In genomic region chr8:88664947-88665346, GRCm38 (mm10) we compare ENCODE assay signal across 14 mouse cellular contexts. TPM values are rescaled to one million over a fixed set of nuclear protein-coding genes. Genes with fewer than 3 reads are reported as not detected.
A peak's percentile ranks its signal among the peaks of the same experiment; 100 is the strongest.
DNase-seq lines count a peak whose midpoint lies in the region; ATAC-seq lines count a peak whose summit lies in the region.
"Had no signal": no experiment of that assay in that cellular context is flagged by ENCODE, and none has a peak within 500 bp of the region (broad histone marks: within the 10 kb centered on the region; RNA-seq: fewer than 3 reads in every experiment).

No protein-coding gene starts in this region.

- DNase-seq in kidney, adult 18-20 months: peak; percentile 62
- DNase-seq in R1 (ENCODE audit: low read depth, low spot score): peak; percentile 9
- DNase-seq in cerebellum, adult 11-12 months: peak; percentile 73
- peak; percentile 51 to 62 for DNase-seq in kidney, adult 8-10 months
- no peak for DNase-seq in thymus, postnatal 14 days
- no peak for DNase-seq in ovary, adult 18-20 months (ENCODE audit: low spot score)
- DNase-seq: adrenal gland, adult 2 months; heart, adult 18-20 months; heart, postnatal 10 days; layer of hippocampus, adult 9-11 months had no signal

- ATAC-seq in kidney, embryonic 16.5 days (ENCODE audit: low FRiP score, low TSS enrichment): no peak
- no peak for ATAC-seq in frontal cortex, adult (ENCODE audit: low TSS enrichment)
- ATAC-seq: inflammation-experienced regulatory T-cells, adult 6 months had no signal

- no peaks in the 10 kb centered on the region for H3K36me3 ChIP-seq in kidney, embryonic 16.5 days (ENCODE audit: insufficient read depth, low read length)

- H3K4me2 ChIP-seq in kidney, embryonic 16.5 days (replicated peaks; ENCODE audit: low read depth, low read length): no peak overlapping the region

- peaks cover 19% of the 10 kb centered on the region for H3K4me1 ChIP-seq in kidney, embryonic 16.5 days (ENCODE audit: insufficient read depth, low read length)

- no peak overlapping the region for H3K27ac ChIP-seq in kidney, embryonic 16.5 days (ENCODE audit: low read length)

- H3K9ac ChIP-seq in kidney, embryonic 16.5 days (replicated peaks; ENCODE audit: low read length): no peak overlapping the region

- H3K9me3 ChIP-seq in kidney, embryonic 16.5 days (ENCODE audit: low read length): no peaks in the 10 kb centered on the region

- H3K27me3 ChIP-seq in kidney, embryonic 16.5 days (ENCODE audit: insufficient read depth, low read length): no peaks in the 10 kb centered on the region

- no peak overlapping the region for H3K4me3 ChIP-seq in kidney, embryonic 16.5 days (ENCODE audit: low read length)
- H3K4me3 ChIP-seq: myocyte had no signal

- WGBS in kidney, embryonic 16.5 days: 80% methylated on average over 19 of the region's 19 CpGs

RNA-seq across cellular contexts. Expression of gene Nod2, which starts 17.8 kb away (rescaled TPM):
- 0.32 and 0.37 TPM in 2 replicates for polyA plus RNA-seq in kidney, embryonic 16.5 days (2015; fragmentation: Nextera tagmentation; extraction: Ambion mirVana)

RNA-seq across cellular contexts. Expression of gene Snx20, which starts 29.0 kb away (rescaled TPM):
- polyA plus RNA-seq in kidney, embryonic 16.5 days (2015; fragmentation: Nextera tagmentation; extraction: Ambion mirVana): 1.9 TPM in 2 replicates

RNA-seq across cellular contexts. Expression of gene Cyld, which starts 31.9 kb away (rescaled TPM):
- 13.1 and 15.2 TPM in 2 replicates for polyA plus RNA-seq in kidney, embryonic 16.5 days (2015; fragmentation: Nextera tagmentation; extraction: Ambion mirVana)

Comparison
In these comparisons a context has a peak if more than half of its experiments do, and no peak if none do; other contexts are left out.
1. DNase-seq: peak in kidney, adult 18-20 months (single experiment), R1 (single experiment), cerebellum, adult 11-12 months (single experiment) and kidney, adult 8-10 months (2 of 2); none in thymus, postnatal 14 days (single experiment) and ovary, adult 18-20 months (single experiment).